Mouse (Mus musculus) lung, postnatal 10 days (tissue): ENCODE results near the gene Pik3ca.
A peak's percentile ranks its signal among the peaks of the same experiment; 100 is the strongest.
"Not testable (repeated sequence)": the region's sequence is repeated elsewhere in the genome, so short reads cannot be mapped to it uniquely, and the experiment has no call there.

Experiments
- DNase-seq: peaks from one replicate; pipeline ENCODE4 v3.0.0; 2021

Gene Pik3ca

GRCm38 (mm10) chr3:32402990-32403885 lies 5.8 kb downstream of the Pik3ca start:
- DNase-seq = no peak

GRCm38 (mm10) chr3:32405699-32406098 lies 8.2 kb downstream of the Pik3ca start:
- no peak for DNase-seq

- DNase-seq = no peak
Measured at GRCm38 (mm10) chr3:32406804-32407203, 9.3 kb downstream of the Pik3ca start.

GRCm38 (mm10) chr3:32408811-32409273 lies 11.4 kb downstream of the Pik3ca start:
- peak; percentile 60 for DNase-seq

- DNase-seq = no peak
Measured at GRCm38 (mm10) chr3:32412502-32413044, 15.1 kb downstream of the Pik3ca start.

- DNase-seq = no peak
Measured at GRCm38 (mm10) chr3:32414381-32414780, 16.9 kb downstream of the Pik3ca start.

GRCm38 (mm10) chr3:32415370-32416309 lies 18.2 kb downstream of the Pik3ca start:
- no peak for DNase-seq

- peak; percentile 62 for DNase-seq
Measured at GRCm38 (mm10) chr3:32417751-32418211, 20.3 kb downstream of the Pik3ca start.

- DNase-seq = no peak
Measured at GRCm38 (mm10) chr3:32419866-32420265, 22.4 kb downstream of the Pik3ca start.

GRCm38 (mm10) chr3:32421115-32422054 lies 23.9 kb downstream of the Pik3ca start:
- no peak for DNase-seq

- no peak for DNase-seq
Measured at GRCm38 (mm10) chr3:32427695-32428094, 30.2 kb downstream of the Pik3ca start.

GRCm38 (mm10) chr3:32428361-32428760 lies 30.9 kb downstream of the Pik3ca start:
- DNase-seq = no peak

- DNase-seq = peak; percentile 77
Measured at GRCm38 (mm10) chr3:32428921-32429320, 31.4 kb downstream of the Pik3ca start.

- not testable (repeated sequence) for DNase-seq
Measured at GRCm38 (mm10) chr3:32429351-32429750, 31.9 kb downstream of the Pik3ca start.

GRCm38 (mm10) chr3:32430394-32430793 lies 32.9 kb downstream of the Pik3ca start:
- DNase-seq = no peak

GRCm38 (mm10) chr3:32434016-32434415 lies 36.5 kb downstream of the Pik3ca start:
- DNase-seq = no peak

- no peak for DNase-seq
Measured at GRCm38 (mm10) chr3:32436101-32436500, 38.6 kb downstream of the Pik3ca start.

GRCm38 (mm10) chr3:32437297-32437696 lies 39.8 kb downstream of the Pik3ca start:
- DNase-seq = no peak

GRCm38 (mm10) chr3:32437820-32438219 lies 40.3 kb downstream of the Pik3ca start:
- no peak for DNase-seq

GRCm38 (mm10) chr3:32438716-32439115 lies 41.2 kb downstream of the Pik3ca start:
- DNase-seq = no peak

GRCm38 (mm10) chr3:32441710-32442109 lies 44.2 kb downstream of the Pik3ca start:
- DNase-seq = no peak
